ENCODE assay signal across 10 mouse cellular contexts in genomic region chr4:109407701-109408485, GRCm38 (mm10). TPM values are rescaled to one million over a fixed set of nuclear protein-coding genes. Genes with fewer than 3 reads are reported as not detected.
A peak's percentile ranks its signal among the peaks of the same experiment; 100 is the strongest.
DNase-seq lines count a peak whose midpoint lies in the region; ATAC-seq and TF ChIP-seq lines count a peak whose summit lies in the region.
"Had no signal": no experiment of that assay in that cellular context is flagged by ENCODE, and none has a peak within 500 bp of the region (broad histone marks: within the 10 kb centered on the region; RNA-seq: fewer than 3 reads in every experiment).

No protein-coding gene starts in this region.

- no peaks in the 10 kb centered on the region for H3K4me1 ChIP-seq in kidney, postnatal 0 days (replicated peaks; ENCODE audit: insufficient read depth, low read length)
- H3K4me1 ChIP-seq in hindbrain, embryonic 16.5 days (ENCODE audit: control insufficient read depth, insufficient read depth, low read depth, low read length): peaks cover 10% of the 10 kb centered on the region
- peaks cover 8% of the 10 kb centered on the region; the same call in 1 of the 2 replicates for H3K4me1 ChIP-seq in midbrain, postnatal 0 days (ENCODE audit: insufficient read depth, low read length)

- peak overlapping the region; percentile 99; the same call in 1 of the 2 replicates for H3K4me2 ChIP-seq in kidney, postnatal 0 days (ENCODE audit: low read length)
- H3K4me2 ChIP-seq in hindbrain, embryonic 16.5 days (ENCODE audit: low read length): peak overlapping the region; percentile 91; the same call in 1 of the 2 replicates
- peak overlapping the region; percentile 97 for H3K4me2 ChIP-seq in midbrain, postnatal 0 days (ENCODE audit: low read depth, low read length, poor library complexity, severe bottlenecking)

- H3K27me3 ChIP-seq in kidney, postnatal 0 days (ENCODE audit: insufficient read depth, low read length): no peaks in the 10 kb centered on the region
- H3K27me3 ChIP-seq in hindbrain, embryonic 16.5 days (replicated peaks; ENCODE audit: control insufficient read depth, insufficient read depth, low read length): no peaks in the 10 kb centered on the region
- no peaks in the 10 kb centered on the region for H3K27me3 ChIP-seq in midbrain, postnatal 0 days (ENCODE audit: insufficient read depth, low read length)
- H3K27me3 ChIP-seq: Patski had no signal

- no peaks in the 10 kb centered on the region for H3K36me3 ChIP-seq in kidney, postnatal 0 days (ENCODE audit: insufficient read depth, low read length)
- H3K36me3 ChIP-seq in hindbrain, embryonic 16.5 days (ENCODE audit: control insufficient read depth, insufficient read depth, low read length): no peaks in the 10 kb centered on the region
- H3K36me3 ChIP-seq in midbrain, postnatal 0 days (ENCODE audit: insufficient read depth, low read length): no peaks in the 10 kb centered on the region

- no peak for DNase-seq in kidney, postnatal 0 days (ENCODE audit: low spot score)
- no peak for DNase-seq in kidney, adult 8-10 months
- peak; percentile 61 for DNase-seq in cerebellum, adult 9-11 months
- DNase-seq in midbrain, postnatal 0 days (ENCODE audit: low spot score): no peak
- DNase-seq in Muller cell, postnatal 12 days (ENCODE audit: inconsistent ontology term): no peak
- DNase-seq in urinary bladder, postnatal 25 days (ENCODE audit: low spot score): no peak
- DNase-seq: layer of hippocampus, adult 9-11 months had no signal

- H3K9me3 ChIP-seq in kidney, postnatal 0 days (replicated peaks; ENCODE audit: low read length): no peaks in the 10 kb centered on the region
- H3K9me3 ChIP-seq in hindbrain, embryonic 16.5 days (ENCODE audit: control insufficient read depth, low read length): no peaks in the 10 kb centered on the region
- no peaks in the 10 kb centered on the region for H3K9me3 ChIP-seq in midbrain, postnatal 0 days (ENCODE audit: low read length)

- no peak for TF ChIP-seq CTCF in kidney, postnatal 0 days (IDR thresholded peaks at IDR 0.05; ENCODE audit: low read depth)
- no peak for TF ChIP-seq CTCF in midbrain, postnatal 0 days (IDR thresholded peaks at IDR 0.05)

- ATAC-seq in kidney, postnatal 0 days (replicated peaks; ENCODE audit: low FRiP score, low read depth): no peak
- ATAC-seq in hindbrain, embryonic 16.5 days: no peak
- ATAC-seq in midbrain, postnatal 0 days (ENCODE audit: low FRiP score): no peak
- ATAC-seq in erythroid progenitor cell, adult 5-6 weeks (replicated peaks; ENCODE audit: low FRiP score, poor library complexity, severe bottlenecking): no peak

- no peak overlapping the region for H3K9ac ChIP-seq in kidney, postnatal 0 days (ENCODE audit: low read depth, low read length)
- no peak overlapping the region for H3K9ac ChIP-seq in hindbrain, embryonic 16.5 days (ENCODE audit: low read depth, low read length)
- no peak overlapping the region for H3K9ac ChIP-seq in midbrain, postnatal 0 days (replicated peaks; ENCODE audit: low read length, poor library complexity, severe bottlenecking)

- 82% methylated on average over 9 of the region's 9 CpGs for WGBS in kidney, postnatal 0 days
- 75% methylated on average over 9 of the region's 9 CpGs for WGBS in hindbrain, embryonic 16.5 days
- WGBS in midbrain, postnatal 0 days: 79% methylated on average over 9 of the region's 9 CpGs

- H3K27ac ChIP-seq in kidney, postnatal 0 days: no peak overlapping the region
- no peak overlapping the region for H3K27ac ChIP-seq in hindbrain, embryonic 16.5 days (ENCODE audit: low read depth, low read length)
- no peak overlapping the region for H3K27ac ChIP-seq in midbrain, postnatal 0 days (ENCODE audit: low read depth, low read length)

- no peak overlapping the region for H3K4me3 ChIP-seq in kidney, postnatal 0 days (replicated peaks; ENCODE audit: low read depth, low read length)
- no peak overlapping the region for H3K4me3 ChIP-seq in hindbrain, embryonic 16.5 days (ENCODE audit: low read length)
- H3K4me3 ChIP-seq in midbrain, postnatal 0 days (ENCODE audit: low read depth, low read length): peak overlapping the region; percentile 63

RNA-seq across cellular contexts. Expression of gene Ttc39a, which starts 1.5 kb away (rescaled TPM):
- 2.6 and 3.0 TPM in 2 replicates for polyA plus RNA-seq in kidney, postnatal 0 days (2015; fragmentation: Nextera tagmentation; extraction: Ambion mirVana)
- 3.4 and 5.0 TPM in 2 replicates for polyA plus RNA-seq in hindbrain, embryonic 16.5 days (2015; fragmentation: Nextera tagmentation; extraction: Ambion mirVana)
- total RNA-seq in midbrain, postnatal 0 days (2014; rRNA removed): 3.2 and 5.2 TPM in 2 replicates
- 4.7 TPM in 2 replicates for polyA plus RNA-seq in midbrain, postnatal 0 days (2015; fragmentation: Nextera tagmentation; extraction: Ambion mirVana)
- 5.0 and 14.4 TPM in 2 replicates for total RNA-seq in erythroid progenitor cell, adult 5-6 weeks (2015; ENCODE audit: low replicate concordance)
- total RNA-seq in erythroid progenitor cell, adult 5-6 weeks (2017; ENCODE audit: low replicate concordance): 3.9 and 29.2 TPM in 2 replicates
